Mouse (Mus musculus) heart, postnatal 25 days (tissue): ENCODE results near the gene Usp20. TPM values are rescaled to one million over a fixed set of nuclear protein-coding genes. Genes with fewer than 3 reads are reported as not detected.

Experiments used
- DNase-seq: peaks from one replicate; pipeline ENCODE4 v3.0.0; 2022; ENCODE audit warnings: low spot score
- intact Hi-C: fragments of 180-260 bp; cut with DNase I; formaldehyde crosslinking; loops from one replicate; pipeline ENCODE4 v1.15.1; 2025
- total RNA-seq, 2 experiments: library from RNA; stranded (reverse); gene quantifications; 2 replicates each; pipeline ENCODE4 v1.2.3; 2021

Usp20 gene
- total RNA-seq, 2 experiments from 2014 or later: 49.4 to 55.3 TPM

DNA sequence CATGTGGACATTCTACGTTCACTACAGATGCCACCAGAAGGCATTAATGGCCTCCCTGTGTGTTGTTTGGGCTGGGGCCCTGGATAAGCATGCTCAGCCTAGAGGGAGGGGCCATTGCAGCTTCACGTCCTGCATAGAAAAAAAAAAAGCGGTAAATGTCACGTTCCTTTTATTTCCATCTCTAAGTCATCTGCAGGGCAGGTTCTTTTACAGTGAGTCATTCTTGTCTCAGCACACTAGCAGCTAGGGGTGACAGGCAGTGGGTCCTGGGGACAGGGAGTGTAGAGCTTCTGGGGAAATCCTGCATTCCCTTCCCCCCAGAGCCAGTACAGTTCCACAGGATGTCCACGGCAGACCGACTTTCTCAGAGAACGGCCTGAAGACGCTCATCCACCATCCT, 44.6 kb downstream of the Usp20 start:
- intact Hi-C loops: loop anchor here (5.0 kb wide), 1 partner anchor 156 kb away; no protein-coding TSS in a partner anchor

DNA sequence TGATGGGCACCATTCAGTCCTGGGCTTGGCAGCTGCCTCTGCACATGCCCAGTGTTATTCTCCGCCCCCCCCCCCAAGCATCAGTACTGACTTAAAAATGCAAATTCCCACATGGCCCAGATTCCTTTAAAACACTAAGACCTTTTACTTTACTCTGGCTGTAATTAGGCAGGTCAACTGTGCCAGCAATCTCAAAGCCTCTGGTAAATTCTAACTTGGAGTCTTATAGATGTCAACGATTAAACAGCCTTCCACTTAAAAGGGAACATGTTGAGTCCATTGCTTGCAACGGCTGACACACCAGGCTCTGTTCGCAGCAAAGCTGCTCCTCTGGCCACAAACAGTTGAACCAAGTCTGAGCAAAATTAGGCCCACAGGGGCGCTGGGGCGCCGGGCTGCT, 49.9 kb downstream of the Usp20 start:
- DNase-seq: no peak
- intact Hi-C loops: no loop called here

More for the DNA sequence above, 44.6 kb downstream of the Usp20 start:
- DNase-seq: no peak

GRCm38 (mm10) chr2:31036811-31037210, 54.7 kb downstream of the Usp20 start:
- intact Hi-C loops: no loop called here
- DNase-seq: no peak

DNA sequence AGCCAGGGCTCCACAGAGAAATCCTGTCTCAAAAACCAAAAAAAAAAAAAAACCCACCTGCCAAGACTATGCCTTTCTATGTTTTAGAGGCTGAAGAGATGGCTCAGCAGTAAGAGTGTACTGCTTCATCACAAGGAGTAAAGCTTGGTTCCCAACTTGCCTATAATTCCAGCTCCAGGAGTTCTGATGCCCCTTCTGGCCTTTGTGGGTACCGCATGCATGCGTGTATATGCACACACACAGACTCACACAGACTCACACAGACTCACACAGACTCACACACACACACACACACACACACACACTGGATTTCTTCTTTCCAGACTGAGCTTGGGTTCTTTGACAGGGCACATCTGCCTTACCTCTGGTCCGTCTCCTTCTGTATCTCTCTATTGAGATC, 58.0 kb downstream of the Usp20 start:
- no peak for DNase-seq

GRCm38 (mm10) chr2:31040487-31040886, 58.4 kb downstream of the Usp20 start:
- intact Hi-C loops: no loop called here
- DNase-seq: no peak

More for the DNA sequence above, 58.0 kb downstream of the Usp20 start:
- intact Hi-C loops: no loop called here

DNA sequence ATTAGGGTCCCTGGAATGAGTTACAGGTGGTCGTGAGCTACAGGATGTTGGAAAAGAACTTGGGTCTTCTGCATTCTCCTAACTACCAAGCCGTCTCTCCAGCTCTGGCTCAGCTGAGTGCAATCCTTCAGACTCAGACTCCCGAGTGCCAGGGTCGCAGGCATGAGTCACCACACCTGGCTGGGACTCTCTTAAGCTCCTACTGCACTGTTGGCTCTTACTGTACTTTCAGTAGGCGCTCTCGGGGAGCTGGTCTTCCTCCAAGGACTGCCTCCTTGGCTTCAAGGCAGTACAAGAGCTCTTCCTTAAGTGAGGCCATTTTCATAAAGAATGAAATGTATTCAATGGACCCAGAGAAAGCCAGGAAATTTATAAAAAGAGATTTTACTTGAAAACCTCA, 59.3 kb downstream of the Usp20 start:
- intact Hi-C loops: no loop called here

DNA sequence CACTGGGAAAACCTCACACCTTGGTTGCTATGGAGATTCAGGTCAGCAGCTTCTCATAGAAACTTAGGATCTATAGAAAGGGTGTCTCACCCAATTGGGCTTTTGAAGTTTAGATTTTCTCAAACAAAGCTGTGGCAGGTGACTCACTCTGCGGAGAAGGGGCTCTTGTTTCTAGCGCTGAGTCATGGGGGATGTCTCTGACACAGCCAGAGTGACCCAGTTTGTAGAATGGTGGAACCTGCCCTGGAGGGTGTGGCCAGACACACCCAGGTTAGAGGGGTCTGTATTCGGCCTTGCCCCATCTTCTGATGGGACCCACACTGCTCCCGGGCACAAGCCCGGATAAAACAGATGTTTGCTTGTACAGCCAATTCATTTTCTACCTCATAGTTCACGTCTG, 60.8 kb downstream of the Usp20 start:
- DNase-seq: no peak
- intact Hi-C loops: no loop called here

More for the DNA sequence above, 59.3 kb downstream of the Usp20 start:
- no peak for DNase-seq

DNA sequence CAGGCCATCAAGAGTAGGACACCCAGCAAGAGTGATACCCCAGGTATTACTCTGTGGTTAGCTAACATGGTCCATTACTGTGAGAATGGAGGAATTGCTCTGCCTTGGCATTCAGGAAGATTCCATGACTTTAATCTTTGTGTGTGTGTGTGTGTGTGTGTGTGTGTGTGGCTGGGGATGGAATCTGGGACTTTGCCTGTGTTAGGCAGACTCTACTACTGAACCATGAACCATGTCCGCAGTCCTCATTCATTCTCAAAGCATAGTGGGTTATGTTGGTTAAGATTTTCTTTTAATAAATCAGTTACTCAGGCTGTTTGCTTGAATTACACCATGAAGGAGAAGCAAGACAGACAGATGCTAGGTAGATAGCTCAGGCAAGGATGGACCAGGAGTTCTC, 61.8 kb downstream of the Usp20 start:
- intact Hi-C loops: no loop called here
- DNase-seq: no peak

GRCm38 (mm10) chr2:31048037-31048436, 66.0 kb downstream of the Usp20 start:
- intact Hi-C loops: no loop called here
- no peak for DNase-seq

DNA sequence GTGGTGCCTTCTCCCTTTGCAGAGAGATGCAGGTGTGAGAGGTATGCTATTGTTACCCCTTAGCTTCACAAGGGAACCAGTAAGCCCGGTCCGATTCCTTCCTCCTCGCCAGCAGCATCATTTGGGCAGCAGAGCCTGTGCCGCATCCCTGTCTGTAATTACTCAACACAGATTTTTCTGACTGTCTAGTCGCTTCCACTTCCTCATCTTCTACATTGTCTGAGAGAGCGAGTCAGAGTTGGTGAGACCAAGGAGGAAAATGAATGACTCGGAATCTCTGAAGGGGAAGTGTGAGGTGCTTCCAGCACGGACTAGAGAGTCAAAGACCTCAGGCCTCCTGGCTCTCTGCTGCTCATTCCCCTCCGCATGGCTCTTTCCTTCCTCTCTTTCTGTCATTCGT, 70.4 kb downstream of the Usp20 start:
- no peak for DNase-seq
- intact Hi-C loops: no loop called here

- no peak for DNase-seq
- intact Hi-C loops: no loop called here
Observed at GRCm38 (mm10) chr2:31053426-31053825, 71.3 kb downstream of the Usp20 start.

- DNase-seq: peak; percentile 24
- intact Hi-C loops: no loop called here
Observed at GRCm38 (mm10) chr2:31053851-31054340, 71.8 kb downstream of the Usp20 start.

DNA sequence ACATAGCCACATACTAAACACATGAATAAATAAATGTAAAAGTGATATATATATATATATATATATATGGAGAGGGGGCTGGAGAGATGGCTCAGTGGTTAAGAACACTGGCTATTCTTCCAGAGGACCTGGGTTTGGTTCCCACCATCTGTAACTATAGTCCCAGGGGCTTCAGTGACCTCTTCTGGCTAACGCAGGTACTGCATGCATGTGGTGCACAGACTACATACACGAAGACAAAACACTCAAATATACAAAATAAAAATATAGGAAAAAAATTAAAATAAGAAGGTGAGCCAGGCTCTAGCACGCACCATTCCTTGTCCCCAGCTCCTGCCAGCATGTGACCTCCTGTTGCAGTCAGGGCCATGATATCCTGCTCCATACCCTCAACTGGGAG, 74.0 kb downstream of the Usp20 start:
- intact Hi-C loops: no loop called here
- no peak for DNase-seq

GRCm38 (mm10) chr2:31057549-31058177, 75.6 kb downstream of the Usp20 start:
- intact Hi-C loops: no loop called here
- DNase-seq: no peak

DNA sequence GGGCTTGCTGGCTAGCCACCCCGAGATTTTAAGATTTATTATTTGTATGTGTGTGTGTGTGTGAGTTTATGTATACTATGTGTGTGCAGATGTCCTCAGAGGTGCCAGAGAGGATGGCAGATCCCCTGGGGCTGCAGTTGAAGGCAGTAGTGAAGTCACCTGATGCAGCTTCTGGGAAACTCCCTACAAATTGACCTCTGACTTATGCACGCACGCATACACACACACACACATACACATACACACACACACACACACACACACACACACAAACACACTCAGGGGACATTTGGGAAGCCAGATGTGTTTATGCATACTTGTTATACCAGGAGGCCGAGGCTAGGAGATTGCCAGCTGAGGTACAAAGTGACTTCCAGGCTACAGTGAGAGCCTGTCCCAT, 76.4 kb downstream of the Usp20 start:
- no peak for DNase-seq
- intact Hi-C loops: no loop called here

- no peak for DNase-seq
- intact Hi-C loops: no loop called here
Observed at GRCm38 (mm10) chr2:31060271-31060670, 78.2 kb downstream of the Usp20 start.

DNA sequence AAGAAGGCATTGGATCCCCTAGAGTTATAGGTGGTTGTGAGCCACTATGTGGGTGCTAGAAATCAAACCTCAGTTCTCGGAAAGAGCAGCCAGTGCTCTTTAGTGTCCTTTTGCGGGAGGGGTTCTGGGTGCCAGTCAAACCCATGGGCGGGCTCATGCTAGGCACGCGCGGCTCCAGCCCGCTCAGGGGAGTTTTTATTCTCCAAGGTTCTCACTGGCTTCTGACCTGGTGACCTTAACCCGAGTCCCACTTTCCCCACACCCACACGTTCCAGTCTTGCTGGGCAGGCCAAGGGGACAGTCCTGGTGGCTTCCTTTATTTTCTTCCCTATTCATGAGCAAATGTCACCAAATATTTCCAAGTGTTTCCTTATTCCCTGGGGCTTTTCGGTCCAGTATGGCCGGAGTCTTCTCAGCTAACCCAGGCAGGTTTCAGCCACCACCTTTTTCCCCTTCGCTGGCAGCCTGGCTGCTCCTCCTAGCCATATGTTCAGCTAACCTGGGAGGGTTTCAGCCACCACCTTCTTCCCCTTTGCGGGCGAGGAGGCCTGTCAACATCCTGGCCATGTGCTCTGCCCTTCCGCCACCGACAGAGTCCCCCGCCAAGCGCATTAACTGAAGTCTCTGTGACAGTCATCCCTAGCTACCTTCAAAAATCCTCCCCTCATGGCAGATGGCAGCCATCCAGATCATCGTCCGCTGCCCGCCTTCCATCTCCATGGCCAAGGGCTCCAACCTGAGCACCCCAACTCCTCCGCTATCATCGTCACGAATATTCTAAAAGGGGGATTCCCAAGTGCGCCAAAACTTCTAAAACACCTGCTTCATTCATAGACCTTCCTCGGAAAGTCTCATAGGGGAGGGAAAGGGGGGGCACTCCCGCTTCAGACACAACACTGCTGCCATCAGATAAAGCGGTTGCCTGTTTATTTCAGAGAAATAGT, 79.0 kb downstream of the Usp20 start:
- intact Hi-C loops: no loop called here
- no peak for DNase-seq

GRCm38 (mm10) chr2:31061868-31062628, 80.0 kb downstream of the Usp20 start:
- DNase-seq: no peak
- intact Hi-C loops: no loop called here

- no peak for DNase-seq
- intact Hi-C loops: no loop called here
Observed at GRCm38 (mm10) chr2:31066019-31066789, 84.1 kb downstream of the Usp20 start.
